Mouse (Mus musculus) liver, embryonic 11.5 days (tissue): ENCODE results near the gene Hipk1. TPM values are rescaled to one million over a fixed set of nuclear protein-coding genes. Genes with fewer than 3 reads are reported as not detected.

Source experiments
- ATAC-seq: fragments of 200-750 bp; cut with Nextera tagmentation; replicated peaks from 2 replicates; pipeline ENCODE4 v1.8.0; 2017; ENCODE audit warnings: moderate number of reproducible peaks, mild to moderate bottlenecking, moderate TSS enrichment, moderate library complexity; ENCODE audit not compliant: low FRiP score
- DNase-seq: peaks from one replicate; pipeline ENCODE4 v3.0.0-alpha.2; 2017; ENCODE audit warnings: low spot score
- H3K27ac ChIP-seq: fragments of 300-500 bp; sonication (generic); 2 replicates; pipeline ENCODE4 v1.5.1; 2014; ENCODE audit warnings: mild to moderate bottlenecking, low read depth, low read length, control low read depth
- H3K27me3 ChIP-seq: fragments of 300-500 bp; sonication (generic); replicated peaks from 2 replicates; pipeline ENCODE4 v1.6.1; 2014; ENCODE audit warnings: low read length, mixed read lengths; ENCODE audit not compliant: control insufficient read depth, insufficient read depth
- H3K36me3 ChIP-seq: fragments of 300-500 bp; sonication (generic); 2 replicates; pipeline ENCODE4 v1.6.1; 2014; ENCODE audit warnings: mild to moderate bottlenecking, low read length, moderate library complexity, mixed read lengths; ENCODE audit not compliant: control insufficient read depth, insufficient read depth
- H3K4me1 ChIP-seq: fragments of 300-500 bp; sonication (generic); replicated peaks from 2 replicates; pipeline ENCODE4 v1.6.1; 2014; ENCODE audit warnings: low read length, mixed read lengths; ENCODE audit not compliant: control insufficient read depth, insufficient read depth
- H3K4me2 ChIP-seq: fragments of 300-500 bp; sonication (generic); 2 replicates; pipeline ENCODE4 v1.6.1; 2014; ENCODE audit warnings: mild to moderate bottlenecking, control low read depth, moderate library complexity
- H3K4me3 ChIP-seq: fragments of 300-500 bp; sonication (generic); 2 replicates; pipeline ENCODE4 v1.5.1; 2014; ENCODE audit warnings: low read depth, low read length, control low read depth
- H3K9ac ChIP-seq: fragments of 300-500 bp; sonication (generic); 2 replicates; pipeline ENCODE4 v1.6.1; 2014; ENCODE audit warnings: low read depth, low read length, control low read depth
- H3K9me3 ChIP-seq: fragments of 300-500 bp; sonication (generic); 2 replicates; pipeline ENCODE4 v1.6.1; 2016; ENCODE audit warnings: low read length, inconsistent platforms, mixed read lengths; ENCODE audit not compliant: control insufficient read depth
- WGBS: fragments of 180-500 bp; shearing (Covaris S2); extraction: QIAGEN DNeasy Blood & Tissue Kit; methylation state at CpG from one replicate; pipeline ENCODE4 v1.1.7; 2014; 5-methylcytosine and 5-hydroxymethylcytosine counted together
- polyA plus RNA-seq: library from polyadenylated mRNA; unstranded; fragments of >200 nt; fragmentation: Nextera tagmentation; extraction: Ambion mirVana; gene quantifications from 2 replicates; pipeline ENCODE4 v1.2.1, GENCODE M21; 2014

Gene Hipk1
- polyA plus RNA-seq, 1 experiment from 2014 or later: 15.7 TPM

- Histone ChIP-seq H3K4me3 (peak overlapping the region; percentile 68), H3K36me3 (no peaks in the 10 kb centered on the region), H3K4me1 (peaks cover 24% of the 10 kb centered on the region), H3K27ac (no peak overlapping the region), H3K27me3 (no peaks in the 10 kb centered on the region), H3K9me3 (no peaks in the 10 kb centered on the region), H3K4me2 (peak overlapping the region; percentile 88), H3K9ac (no peak overlapping the region)
- WGBS: 76% methylated on average over 7 of the region's 7 CpGs
- ATAC-seq (no peak), DNase-seq (no peak)
Measured at GRCm38 (mm10) chr3:103789096-103789495, 2.3 kb downstream of the Hipk1 start.

GRCm38 (mm10) chr3:103787225-103787624 lies 4.1 kb downstream of the Hipk1 start:
- no peak overlapping the region for H3K4me3 ChIP-seq
- WGBS: 54% methylated on average over 7 of the region's 7 CpGs
- H3K36me3 ChIP-seq: no peaks in the 10 kb centered on the region
- peaks cover 36% of the 10 kb centered on the region for H3K4me1 ChIP-seq
- H3K9ac ChIP-seq: no peak overlapping the region
- no peaks in the 10 kb centered on the region for H3K27me3 ChIP-seq
- no peaks in the 10 kb centered on the region for H3K9me3 ChIP-seq
- no peak overlapping the region; the same call in 1 of the 2 replicates for H3K4me2 ChIP-seq
- ATAC-seq (no peak), DNase-seq (no peak)
- no peak overlapping the region for H3K27ac ChIP-seq

GRCm38 (mm10) chr3:103782844-103783609 lies 8.3 kb downstream of the Hipk1 start:
- H3K27ac ChIP-seq: no peak overlapping the region
- no peak overlapping the region for H3K4me3 ChIP-seq
- no peaks in the 10 kb centered on the region for H3K36me3 ChIP-seq
- ATAC-seq: no peak
- no peaks in the 10 kb centered on the region for H3K9me3 ChIP-seq
- WGBS: 60% methylated on average over 4 of the region's 4 CpGs
- no peak for DNase-seq
- no peaks in the 10 kb centered on the region for H3K27me3 ChIP-seq
- no peak overlapping the region for H3K4me2 ChIP-seq
- H3K9ac ChIP-seq: no peak overlapping the region
- H3K4me1 ChIP-seq: peaks cover 29% of the 10 kb centered on the region

GRCm38 (mm10) chr3:103780777-103781176 lies 10.6 kb downstream of the Hipk1 start:
- H3K4me3 ChIP-seq: no peak overlapping the region
- H3K27ac ChIP-seq: no peak overlapping the region
- H3K4me2 ChIP-seq: no peak overlapping the region
- ATAC-seq: no peak
- H3K4me1 ChIP-seq: peaks cover 17% of the 10 kb centered on the region
- no peaks in the 10 kb centered on the region for H3K27me3 ChIP-seq
- no peaks in the 10 kb centered on the region for H3K9me3 ChIP-seq
- no peak for DNase-seq
- H3K9ac ChIP-seq: no peak overlapping the region
- WGBS: 81% methylated on average over 5 of the region's 5 CpGs
- H3K36me3 ChIP-seq: peaks cover 11% of the 10 kb centered on the region

GRCm38 (mm10) chr3:103780271-103780670 lies 11.1 kb downstream of the Hipk1 start:
- no peaks in the 10 kb centered on the region for H3K9me3 ChIP-seq
- H3K27me3 ChIP-seq: no peaks in the 10 kb centered on the region
- no peak for ATAC-seq
- no peak overlapping the region for H3K4me3 ChIP-seq
- H3K27ac ChIP-seq: no peak overlapping the region
- H3K36me3 ChIP-seq: peaks cover 13% of the 10 kb centered on the region
- H3K4me1 ChIP-seq: peaks cover 17% of the 10 kb centered on the region
- H3K9ac ChIP-seq: no peak overlapping the region
- no peak overlapping the region for H3K4me2 ChIP-seq
- WGBS: 85% methylated on average over 3 of the region's 3 CpGs
- DNase-seq: no peak

- H3K27me3 ChIP-seq: no peaks in the 10 kb centered on the region
- no peak for DNase-seq
- ATAC-seq: no peak
- peaks cover 13% of the 10 kb centered on the region for H3K36me3 ChIP-seq
- H3K9me3 ChIP-seq: no peaks in the 10 kb centered on the region
- peaks cover 17% of the 10 kb centered on the region for H3K4me1 ChIP-seq
- no peak overlapping the region for H3K9ac ChIP-seq
- no peak overlapping the region for H3K4me3 ChIP-seq
- 70% methylated on average over 7 of the region's 7 CpGs for WGBS
- no peak overlapping the region for H3K27ac ChIP-seq
- H3K4me2 ChIP-seq: no peak overlapping the region
Measured at GRCm38 (mm10) chr3:103779183-103779582, 12.2 kb downstream of the Hipk1 start.

GRCm38 (mm10) chr3:103778660-103779059 lies 12.7 kb downstream of the Hipk1 start:
- H3K4me1 ChIP-seq: peaks cover 11% of the 10 kb centered on the region
- WGBS: 71% methylated on average over 6 of the region's 6 CpGs
- DNase-seq: no peak

GRCm38 (mm10) chr3:103777940-103778339 lies 13.4 kb downstream of the Hipk1 start:
- no peak overlapping the region for H3K4me2 ChIP-seq
- H3K27me3 ChIP-seq: no peaks in the 10 kb centered on the region
- DNase-seq: no peak
- no peak for ATAC-seq
- peaks cover 13% of the 10 kb centered on the region for H3K36me3 ChIP-seq
- peaks cover 6% of the 10 kb centered on the region for H3K4me1 ChIP-seq
- H3K27ac ChIP-seq: no peak overlapping the region
- WGBS: 86% methylated on average over 11 of the region's 11 CpGs
- no peak overlapping the region for H3K4me3 ChIP-seq
- H3K9ac ChIP-seq: no peak overlapping the region
- H3K9me3 ChIP-seq: no peaks in the 10 kb centered on the region

More at GRCm38 (mm10) chr3:103778660-103779059, 12.7 kb downstream of the Hipk1 start:
- Histone ChIP-seq H3K9me3 (no peaks in the 10 kb centered on the region), H3K9ac (no peak overlapping the region), H3K27ac (no peak overlapping the region), H3K36me3 (peaks cover 13% of the 10 kb centered on the region), H3K4me3 (no peak overlapping the region), H3K4me2 (no peak overlapping the region), H3K27me3 (no peaks in the 10 kb centered on the region)
- ATAC-seq: no peak

GRCm38 (mm10) chr3:103774009-103774408 lies 17.4 kb downstream of the Hipk1 start:
- Histone ChIP-seq H3K36me3 (peaks cover 20% of the 10 kb centered on the region), H3K4me1 (no peaks in the 10 kb centered on the region), H3K27ac (no peak overlapping the region), H3K4me2 (no peak overlapping the region), H3K9ac (no peak overlapping the region), H3K4me3 (no peak overlapping the region), H3K9me3 (no peaks in the 10 kb centered on the region), H3K27me3 (no peaks in the 10 kb centered on the region)
- no peak for ATAC-seq
- 88% methylated on average over 15 of the region's 15 CpGs for WGBS
- no peak for DNase-seq
